Comparison of ENCODE assay signal across 8 mouse cellular contexts in the genomic region with DNA sequence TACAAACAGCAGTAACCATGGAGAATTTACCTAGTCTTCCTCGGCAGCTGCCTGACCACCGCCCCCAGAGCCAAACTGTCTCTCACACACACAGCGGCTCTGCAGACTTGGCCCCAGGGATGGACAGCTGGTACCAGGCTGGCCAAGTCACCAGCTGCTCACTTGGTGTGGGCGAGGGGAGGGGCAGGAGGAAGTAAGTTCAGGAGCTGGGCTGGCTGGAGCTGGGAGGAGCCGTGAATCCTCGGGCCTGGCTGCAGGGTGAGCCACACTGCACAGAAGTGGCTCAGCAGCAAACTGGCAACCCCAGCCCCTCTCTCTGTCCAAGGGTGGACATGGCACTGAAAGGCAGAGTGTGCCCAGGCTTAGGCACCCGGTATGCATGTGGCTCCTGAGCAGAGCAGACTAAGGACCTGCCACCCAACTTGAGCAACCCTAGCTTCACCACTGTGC. TPM values are rescaled to one million over a fixed set of nuclear protein-coding genes. Genes with fewer than 3 reads are reported as not detected.
DNase-seq lines count a peak whose midpoint lies in the region; ATAC-seq and TF ChIP-seq lines count a peak whose summit lies in the region.

No protein-coding gene starts in this region.

- no peaks in the 10 kb centered on the region for H3K9me3 ChIP-seq in embryonic facial prominence, embryonic 12.5 days
- H3K9me3 ChIP-seq in limb, embryonic 12.5 days, result no peaks in the 10 kb centered on the region
- no peaks in the 10 kb centered on the region for H3K9me3 ChIP-seq in midbrain, embryonic 14.5 days (ENCODE audit: control insufficient read depth, low read length)
- no peaks in the 10 kb centered on the region for H3K9me3 ChIP-seq in stomach, embryonic 14.5 days (ENCODE audit: control insufficient read depth, low read depth, low read length)

- ATAC-seq in embryonic facial prominence, embryonic 12.5 days (ENCODE audit: insufficient number of reproducible peaks, insufficient read depth, low FRiP score, low TSS enrichment), result peak; percentile 43; the same call in 1 of the 2 replicates
- ATAC-seq in limb, embryonic 12.5 days (ENCODE audit: insufficient number of reproducible peaks, insufficient read depth, low FRiP score, low TSS enrichment, low read depth), result peak; percentile 9; the same call in 1 of the 2 replicates
- peak; percentile 68 for ATAC-seq in midbrain, embryonic 14.5 days (ENCODE audit: low FRiP score, low TSS enrichment)
- ATAC-seq in stomach, embryonic 14.5 days (ENCODE audit: insufficient number of reproducible peaks, insufficient read depth, low FRiP score, low read depth), result peak; percentile 20; the same call in 1 of the 2 replicates

- H3K4me2 ChIP-seq in embryonic facial prominence, embryonic 12.5 days (replicated peaks), result peak overlapping the region; percentile 90
- peak overlapping the region; percentile 94 for H3K4me2 ChIP-seq in limb, embryonic 12.5 days
- peak overlapping the region; percentile 87 for H3K4me2 ChIP-seq in midbrain, embryonic 14.5 days (ENCODE audit: low read length)
- H3K4me2 ChIP-seq in stomach, embryonic 14.5 days (replicated peaks; ENCODE audit: low read depth, low read length), result peak overlapping the region; percentile 96

- H3K36me3 ChIP-seq in spleen, adult 2 months (ENCODE audit: control insufficient read depth, insufficient read depth, low read length), result peaks cover 17% of the 10 kb centered on the region
- peaks cover 38% of the 10 kb centered on the region for H3K36me3 ChIP-seq in embryonic facial prominence, embryonic 12.5 days
- peaks cover 45% of the 10 kb centered on the region for H3K36me3 ChIP-seq in limb, embryonic 12.5 days
- H3K36me3 ChIP-seq in midbrain, embryonic 14.5 days (ENCODE audit: control insufficient read depth, insufficient read depth, low read length), result peaks cover 36% of the 10 kb centered on the region
- H3K36me3 ChIP-seq in stomach, embryonic 14.5 days (ENCODE audit: control insufficient read depth, insufficient read depth, low read length), result peaks cover 32% of the 10 kb centered on the region

- TF ChIP-seq CTCF in spleen, adult 2 months (IDR thresholded peaks at IDR 0.05; ENCODE audit: extremely low read depth, insufficient read depth, insufficient read length, insufficient replicate concordance), result no peak

- H3K4me3 ChIP-seq in spleen, adult 2 months (ENCODE audit: extremely low read depth, insufficient read depth, insufficient read length), result no peak overlapping the region
- peak overlapping the region; percentile 97 for H3K4me3 ChIP-seq in embryonic facial prominence, embryonic 12.5 days
- H3K4me3 ChIP-seq in limb, embryonic 12.5 days (replicated peaks), result peak overlapping the region; percentile 98
- peak overlapping the region; percentile 90 for H3K4me3 ChIP-seq in midbrain, embryonic 14.5 days (replicated peaks; ENCODE audit: low read depth, low read length)
- H3K4me3 ChIP-seq in stomach, embryonic 14.5 days (ENCODE audit: low read depth, low read length), result peak overlapping the region; percentile 94

- H3K27me3 ChIP-seq in spleen, adult 2 months (ENCODE audit: control insufficient read depth, insufficient read depth, low read length), result no peaks in the 10 kb centered on the region
- H3K27me3 ChIP-seq in embryonic facial prominence, embryonic 12.5 days, result no peaks in the 10 kb centered on the region
- H3K27me3 ChIP-seq in limb, embryonic 12.5 days, result no peaks in the 10 kb centered on the region
- no peaks in the 10 kb centered on the region for H3K27me3 ChIP-seq in midbrain, embryonic 14.5 days (ENCODE audit: control insufficient read depth, insufficient read depth, low read length)
- H3K27me3 ChIP-seq in stomach, embryonic 14.5 days (ENCODE audit: control insufficient read depth, insufficient read depth, low read length), result no peaks in the 10 kb centered on the region

- peak overlapping the region; percentile 8; the same call in 1 of the 2 replicates for H3K27ac ChIP-seq in spleen, adult 2 months (ENCODE audit: insufficient read depth, low read length)
- peak overlapping the region; percentile 99 for H3K27ac ChIP-seq in embryonic facial prominence, embryonic 12.5 days
- peak overlapping the region; percentile 99 for H3K27ac ChIP-seq in limb, embryonic 12.5 days
- peak overlapping the region; percentile 97 for H3K27ac ChIP-seq in midbrain, embryonic 14.5 days (replicated peaks; ENCODE audit: low read depth, low read length)
- H3K27ac ChIP-seq in stomach, embryonic 14.5 days (ENCODE audit: low read length), result peak overlapping the region; percentile 99

- no peak for TF ChIP-seq POLR2A in spleen, adult 2 months (IDR thresholded peaks at IDR 0.05; ENCODE audit: low read depth, low read length)

- H3K9ac ChIP-seq in embryonic facial prominence, embryonic 12.5 days, result peak overlapping the region; percentile 100; the same call in 1 of the 2 replicates
- peak overlapping the region; percentile 100 for H3K9ac ChIP-seq in limb, embryonic 12.5 days (replicated peaks)
- peak overlapping the region; percentile 97 for H3K9ac ChIP-seq in midbrain, embryonic 14.5 days (replicated peaks; ENCODE audit: low read length)
- peak overlapping the region; percentile 99; the same call in 1 of the 2 replicates for H3K9ac ChIP-seq in stomach, embryonic 14.5 days (replicated peaks; ENCODE audit: low read depth, low read length)

- no peak for DNase-seq in spleen, adult 2 months (ENCODE audit: low read depth in 1 of 2, low spot score in 2 of 2)
- no peak for DNase-seq in spleen, postnatal 14 days (ENCODE audit: low spot score in 2 of 2)
- peak; percentile 59 to 78 for DNase-seq in heart, adult 18-20 months
- peak; percentile 26 to 29 for DNase-seq in kidney, adult 8-10 months
- peak; percentile 81 for DNase-seq in midbrain, embryonic 14.5 days

- 39% methylated on average over 7 of the region's 7 CpGs for WGBS in spleen, adult 2 months
- 32% methylated on average over 7 of the region's 7 CpGs for WGBS in embryonic facial prominence, embryonic 12.5 days
- 28% methylated on average over 7 of the region's 7 CpGs for WGBS in limb, embryonic 12.5 days
- 6% methylated on average over 7 of the region's 7 CpGs for WGBS in midbrain, embryonic 14.5 days
- WGBS in stomach, embryonic 14.5 days, result 21% methylated on average over 7 of the region's 7 CpGs

- peaks cover 28% of the 10 kb centered on the region for H3K4me1 ChIP-seq in spleen, adult 2 months (ENCODE audit: control insufficient read depth, insufficient read depth, insufficient read length)
- H3K4me1 ChIP-seq in embryonic facial prominence, embryonic 12.5 days, result peaks cover 23% of the 10 kb centered on the region
- peaks cover 21% of the 10 kb centered on the region for H3K4me1 ChIP-seq in limb, embryonic 12.5 days (replicated peaks)
- H3K4me1 ChIP-seq in midbrain, embryonic 14.5 days (ENCODE audit: control insufficient read depth, insufficient read depth, low read length), result peaks cover 21% of the 10 kb centered on the region
- peaks cover 17% of the 10 kb centered on the region for H3K4me1 ChIP-seq in stomach, embryonic 14.5 days (ENCODE audit: control insufficient read depth, insufficient read depth, low read length)

RNA-seq across cellular contexts. Expression of a gene that starts 11.7 kb away (rescaled TPM):
- 60.4 and 69.3 TPM in 2 replicates for polyA plus RNA-seq in spleen, adult 2 months (2012; rRNA removed)
- polyA plus RNA-seq in embryonic facial prominence, embryonic 12.5 days (2016; fragmentation: Nextera tagmentation; extraction: Ambion mirVana), result 82.6 and 143 TPM in 2 replicates
- total RNA-seq in heart, adult 18-20 months (2021), result 100 to 1,000 TPM; 148 to 156 TPM
- 68.4 and 218 TPM in 2 replicates for polyA plus RNA-seq in limb, embryonic 12.5 days (2016; fragmentation: Nextera tagmentation; extraction: Ambion mirVana)
- polyA plus RNA-seq in midbrain, embryonic 14.5 days (2014; fragmentation: Nextera tagmentation; extraction: Ambion mirVana), result 72.3 and 76.7 TPM in 2 replicates
- polyA plus RNA-seq in stomach, embryonic 14.5 days (2014; fragmentation: Nextera tagmentation; extraction: Ambion mirVana), result 50.8 and 53.7 TPM in 2 replicates

RNA-seq across cellular contexts. Expression of a gene that starts 23.2 kb away (rescaled TPM):
- 2.7 and 4.2 TPM in 2 replicates for polyA plus RNA-seq in spleen, adult 2 months (2012; rRNA removed)
- 17.2 and 18.1 TPM in 2 replicates for polyA plus RNA-seq in embryonic facial prominence, embryonic 12.5 days (2016; fragmentation: Nextera tagmentation; extraction: Ambion mirVana)
- total RNA-seq in heart, adult 18-20 months (2021), result 10 to 100 TPM; 12.4 to 14.4 TPM
- polyA plus RNA-seq in limb, embryonic 12.5 days (2016; fragmentation: Nextera tagmentation; extraction: Ambion mirVana), result 15.8 and 17.2 TPM in 2 replicates
- 9.1 and 10.6 TPM in 2 replicates for polyA plus RNA-seq in midbrain, embryonic 14.5 days (2014; fragmentation: Nextera tagmentation; extraction: Ambion mirVana)
- 9.1 and 10.8 TPM in 2 replicates for polyA plus RNA-seq in stomach, embryonic 14.5 days (2014; fragmentation: Nextera tagmentation; extraction: Ambion mirVana)

RNA-seq across cellular contexts. Expression of a gene that starts 23.4 kb away (rescaled TPM):
- polyA plus RNA-seq in spleen, adult 2 months (2012; rRNA removed), result 3.8 and 4.4 TPM in 2 replicates
- polyA plus RNA-seq in embryonic facial prominence, embryonic 12.5 days (2016; fragmentation: Nextera tagmentation; extraction: Ambion mirVana), result 15.3 and 17.0 TPM in 2 replicates
- total RNA-seq in heart, adult 18-20 months (2021), result 1 to 10 TPM; 3.9 to 5.5 TPM
- 18.8 and 19.7 TPM in 2 replicates for polyA plus RNA-seq in limb, embryonic 12.5 days (2016; fragmentation: Nextera tagmentation; extraction: Ambion mirVana)
- polyA plus RNA-seq in midbrain, embryonic 14.5 days (2014; fragmentation: Nextera tagmentation; extraction: Ambion mirVana), result 11.7 and 16.8 TPM in 2 replicates
- 18.3 and 20.2 TPM in 2 replicates for polyA plus RNA-seq in stomach, embryonic 14.5 days (2014; fragmentation: Nextera tagmentation; extraction: Ambion mirVana)

Comparison
In these comparisons a context has a peak if more than half of its experiments do, and no peak if none do; other contexts are left out.
1. DNase-seq: peak in heart, adult 18-20 months (2 of 2), kidney, adult 8-10 months (2 of 2) and midbrain, embryonic 14.5 days (single experiment); none in spleen, adult 2 months (0 of 2) and spleen, postnatal 14 days (0 of 2).
2. H3K27ac ChIP-seq: peak in every context shown above with its lines; median percentile 99 in embryonic facial prominence, embryonic 12.5 days; 99 in limb, embryonic 12.5 days; 99 in stomach, embryonic 14.5 days; 97 in midbrain, embryonic 14.5 days; 8 in spleen, adult 2 months.
3. ATAC-seq: peak in every context shown above with its lines; median percentile 68 in midbrain, embryonic 14.5 days; 43 in embryonic facial prominence, embryonic 12.5 days; 20 in stomach, embryonic 14.5 days; 9 in limb, embryonic 12.5 days.
4. Peak in every context shown above with its lines, with median percentiles within 50 percentile points of each other: H3K4me2 ChIP-seq and H3K9ac ChIP-seq.